Mouse (Mus musculus) induced T-regulatory cell, adult 2 months (primary cell): Measurements from ENCODE around the gene Hirip3.

ENCODE experiments used
- DNase-seq: peaks from one replicate; pipeline ENCODE4 v3.0.0-alpha.2; 2012; ENCODE audit warnings: low read depth

Hirip3 gene

GRCm38 (mm10) chr7:126914844-126915243 lies 53.1 kb downstream of the Hirip3 start:
- DNase-seq, result no peak
